Mouse (Mus musculus) lung, adult 2 months (tissue): ENCODE results near the gene Prl3d2.
"Not testable (repeated sequence)": the region's sequence is repeated elsewhere in the genome, so short reads cannot be mapped to it uniquely, and the experiment has no call there.

ENCODE experiments used
- CTCF ChIP-seq: fragments of 200-500 bp; IDR thresholded peaks from 2 replicates; pipeline ENCODE4 v1.5.1; 2011; ENCODE audit warnings: mild to moderate bottlenecking, low read length, control low read depth; ENCODE audit not compliant: insufficient read depth
- POLR2A ChIP-seq: fragments of 200-500 bp; IDR thresholded peaks from 2 replicates; pipeline ENCODE4 v1.6.1; 2011; ENCODE audit warnings: low read depth, mild to moderate bottlenecking, control low read depth, low read length, borderline replicate concordance; ENCODE audit errors: extremely low read depth

- TF ChIP-seq CTCF, POLR2A: not testable (repeated sequence)
Observed at GRCm38 (mm10) chr13:27156490-27156889, 35.0 kb downstream of the Prl3d2 start, which contains the start of gene Prl3d3.
